Mouse (Mus musculus): Measurements from ENCODE around the gene Ddc. TPM values are rescaled to one million over a fixed set of nuclear protein-coding genes. Genes with fewer than 3 reads are reported as not detected.

Gene Ddc
- total and polyA plus RNA-seq, 3 experiments: 0.07 to 0.08 TPM; not detected in 1

- Histone ChIP-seq H3K9me3 (replicated peaks; ENCODE audit: insufficient read depth, low read length) (no peaks in the 10 kb centered on the region), H3K27ac (ENCODE audit: control insufficient read depth, low read depth, low read length) (no peak overlapping the region), H3K27me3 (ENCODE audit: control insufficient read depth in 1 of 2, insufficient read depth in 2 of 2, low read length in 2 of 2) (peaks cover 0 to 2% of the 10 kb centered on the region in 2 experiments; a peak in 2 of 4 replicates), H3K36me3 (ENCODE audit: control insufficient read depth in 1 of 2, insufficient read depth in 2 of 2, low read length in 2 of 2) (no peaks in the 10 kb centered on the region), H3K9ac (ENCODE audit: control insufficient read depth, low read depth, low read length, poor library complexity, severe bottlenecking) (no peak overlapping the region), H3K4me1 (ENCODE audit: control insufficient read depth in 1 of 2, insufficient read depth in 2 of 2, low read length in 2 of 2) (peaks cover 0 to 3% of the 10 kb centered on the region in 2 experiments; a peak in 1 of 4 replicates), H3K4me3 (ENCODE audit: control insufficient read depth in 1 of 2, insufficient read depth in 1 of 2, low read depth in 2 of 2, low read length in 2 of 2) (no peak overlapping the region), H3K79me2 (ENCODE audit: control insufficient read depth, insufficient read depth, low read length, poor library complexity) (no peaks in the 10 kb centered on the region)
- DNase-seq (ENCODE audit: low read depth, low spot score): no peak
- no peak for TF ChIP-seq ETS1 (IDR thresholded peaks at IDR 0.05; ENCODE audit: low read depth, low read length)
- no peak for TF ChIP-seq CHD2 (IDR thresholded peaks at IDR 0.05; ENCODE audit: low read length)
- TF ChIP-seq CHD1 (IDR thresholded peaks at IDR 0.05; ENCODE audit: low read depth, low read length): no peak
- no peak for TF ChIP-seq JUND (IDR thresholded peaks at IDR 0.05; ENCODE audit: low read depth, low read length)
- TF ChIP-seq CTCF (IDR thresholded peaks at IDR 0.05 in 2 of 3, conservative IDR thresholded peaks at IDR 0.05 in 1 of 3; ENCODE audit: control insufficient read depth in 1 of 3, insufficient read depth in 1 of 3, low read depth in 2 of 3, low read length in 3 of 3, poor library complexity in 1 of 3, severe bottlenecking in 1 of 3): no peak
- no peak for TF ChIP-seq ZKSCAN1 (IDR thresholded peaks at IDR 0.05; ENCODE audit: low read depth, low read length)
- TF ChIP-seq RCOR1 (IDR thresholded peaks at IDR 0.05; ENCODE audit: low read depth, low read length): no peak
- TF ChIP-seq MAFK (IDR thresholded peaks at IDR 0.05; ENCODE audit: borderline replicate concordance, low read depth, low read length): no peak
- TF ChIP-seq KAT2A (conservative IDR thresholded peaks at IDR 0.05; ENCODE audit: low read depth, low read length): no peak
- no peak for TF ChIP-seq SMC3 (IDR thresholded peaks at IDR 0.05; ENCODE audit: low read depth, low read length)
- no peak for TF ChIP-seq SIN3A (IDR thresholded peaks at IDR 0.05; ENCODE audit: low read length)
- TF ChIP-seq MYB (IDR thresholded peaks at IDR 0.05; ENCODE audit: low read depth, low read length): no peak
- no peak for TF ChIP-seq HCFC1 (IDR thresholded peaks at IDR 0.05; ENCODE audit: low read depth, low read length)
- TF ChIP-seq E2F4 (IDR thresholded peaks at IDR 0.05; ENCODE audit: borderline replicate concordance, low read depth, low read length): no peak
These were observed 46.1 kb upstream of the Ddc start for GRCm38 (mm10) chr11:11944082-11944349.

GRCm38 (mm10) chr11:11943240-11944081 is 45.5 kb upstream of the Ddc start:
- Histone ChIP-seq H3K79me2 (ENCODE audit: control insufficient read depth, insufficient read depth, low read length, poor library complexity) (no peaks in the 10 kb centered on the region), H3K4me1 (ENCODE audit: control insufficient read depth in 1 of 2, insufficient read depth in 2 of 2, low read length in 2 of 2) (peaks cover 0 to 3% of the 10 kb centered on the region in 2 experiments; a peak in 1 of 4 replicates), H3K9me3 (replicated peaks; ENCODE audit: insufficient read depth, low read length) (no peaks in the 10 kb centered on the region), H3K36me3 (ENCODE audit: control insufficient read depth in 1 of 2, insufficient read depth in 2 of 2, low read length in 2 of 2) (no peaks in the 10 kb centered on the region), H3K9ac (ENCODE audit: control insufficient read depth, low read depth, low read length, poor library complexity, severe bottlenecking) (no peak overlapping the region), H3K27me3 (ENCODE audit: control insufficient read depth in 1 of 2, insufficient read depth in 2 of 2, low read length in 2 of 2) (peaks cover 0 to 2% of the 10 kb centered on the region in 2 experiments; a peak in 2 of 4 replicates), H3K4me3 (ENCODE audit: control insufficient read depth in 1 of 2, insufficient read depth in 1 of 2, low read depth in 2 of 2, low read length in 2 of 2) (no peak overlapping the region), H3K27ac (ENCODE audit: control insufficient read depth, low read depth, low read length) (no peak overlapping the region)
- no peak for DNase-seq (ENCODE audit: low read depth, low spot score)
- TF ChIP-seq UBTF (IDR thresholded peaks at IDR 0.05; ENCODE audit: borderline replicate concordance, insufficient read depth, low read depth, low read length): no peak
- no peak for TF ChIP-seq BHLHE40 (IDR thresholded peaks at IDR 0.05; ENCODE audit: borderline replicate concordance, low read depth, low read length)
- no peak for TF ChIP-seq RCOR1 (IDR thresholded peaks at IDR 0.05; ENCODE audit: low read depth, low read length)
- TF ChIP-seq ZMIZ1 (IDR thresholded peaks at IDR 0.05; ENCODE audit: low read depth, low read length): no peak
- TF ChIP-seq ETS1 (IDR thresholded peaks at IDR 0.05; ENCODE audit: low read depth, low read length): no peak
- TF ChIP-seq MXI1 (IDR thresholded peaks at IDR 0.05; ENCODE audit: low read depth, low read length): no peak

Measured in MEL (cell line).